Mouse (Mus musculus) limb, embryonic 14.5 days (tissue): Measurements from ENCODE around the gene Gm48552. TPM values are rescaled to one million over a fixed set of nuclear protein-coding genes. Genes with fewer than 3 reads are reported as not detected.

ENCODE experiments used
- ATAC-seq: fragments of 200-750 bp; cut with Nextera tagmentation; 2 replicates; pipeline ENCODE4 v1.8.0; 2017; ENCODE audit warnings: low read depth, moderate number of reproducible peaks, moderate TSS enrichment; ENCODE audit not compliant: low FRiP score
- DNase-seq: peaks from one replicate; pipeline ENCODE4 v3.0.0-alpha.2; 2015; ENCODE audit warnings: low spot score
- H3K27ac ChIP-seq: fragments of 300-500 bp; sonication (generic); replicated peaks from 2 replicates; pipeline ENCODE4 v1.5.1; 2014; ENCODE audit warnings: low read depth, mild to moderate bottlenecking, low read length, moderate library complexity, mixed read lengths
- H3K27me3 ChIP-seq: fragments of 300-500 bp; sonication (generic); 2 replicates; pipeline ENCODE4 v1.6.1; 2014; ENCODE audit warnings: low read length, mixed read lengths; ENCODE audit not compliant: control insufficient read depth, insufficient read depth
- H3K36me3 ChIP-seq: fragments of 300-500 bp; sonication (generic); 2 replicates; pipeline ENCODE4 v1.6.1; 2014; ENCODE audit warnings: mild to moderate bottlenecking, low read length, moderate library complexity, mixed read lengths; ENCODE audit not compliant: control insufficient read depth, insufficient read depth
- H3K4me1 ChIP-seq: fragments of 300-500 bp; sonication (generic); 2 replicates; pipeline ENCODE4 v1.6.1; 2014; ENCODE audit warnings: antibody characterized with exemption, low read length, mixed read lengths; ENCODE audit not compliant: control insufficient read depth, insufficient read depth
- H3K4me2 ChIP-seq: fragments of 300-500 bp; sonication (generic); replicated peaks from 2 replicates; pipeline ENCODE4 v1.6.1; 2014; ENCODE audit warnings: low read depth, mild to moderate bottlenecking, low read length, moderate library complexity; ENCODE audit not compliant: severe bottlenecking
- H3K4me3 ChIP-seq: fragments of 300-500 bp; sonication (generic); replicated peaks from 2 replicates; pipeline ENCODE4 v1.5.1; 2014; ENCODE audit warnings: low read length
- H3K9ac ChIP-seq: fragments of 300-500 bp; sonication (generic); 2 replicates; pipeline ENCODE4 v1.6.1; 2014; ENCODE audit warnings: mild to moderate bottlenecking, low read depth, low read length, moderate library complexity; ENCODE audit not compliant: severe bottlenecking
- H3K9me3 ChIP-seq: fragments of 300-500 bp; sonication (generic); 2 replicates; pipeline ENCODE4 v1.6.1; 2016; ENCODE audit warnings: low read length; ENCODE audit not compliant: control insufficient read depth
- POLR2A ChIP-seq: fragments of 200-500 bp; IDR thresholded peaks from 2 replicates; pipeline ENCODE4 v1.8.0; 2012; ENCODE audit warnings: inconsistent platforms, mild to moderate bottlenecking, moderate library complexity, borderline replicate concordance; ENCODE audit not compliant: insufficient read depth, insufficient read length; ENCODE audit errors: extremely low read depth
- WGBS: fragments of 180-500 bp; shearing (Covaris S2); extraction: QIAGEN DNeasy Blood & Tissue Kit; methylation state at CpG from one replicate; pipeline ENCODE4 v1.1.7; 2014; 5-methylcytosine and 5-hydroxymethylcytosine counted together
- polyA plus RNA-seq, 2 experiments: library from polyadenylated mRNA; depleted of rRNA in 1 of 2; stranded (reverse) in 1 of 2; unstranded in 1 of 2; fragments of >200 nt; fragmentation: Nextera tagmentation in 1 of 2; extraction: Ambion mirVana in 1 of 2; gene quantifications; 2 replicates each; pipeline versions ENCODE4 v1.2.1 to v1.2.3; 2012 to 2014

The Gm48552 gene
- polyA plus RNA-seq, 2 experiments = 0.99 to 6.8 TPM

DNA sequence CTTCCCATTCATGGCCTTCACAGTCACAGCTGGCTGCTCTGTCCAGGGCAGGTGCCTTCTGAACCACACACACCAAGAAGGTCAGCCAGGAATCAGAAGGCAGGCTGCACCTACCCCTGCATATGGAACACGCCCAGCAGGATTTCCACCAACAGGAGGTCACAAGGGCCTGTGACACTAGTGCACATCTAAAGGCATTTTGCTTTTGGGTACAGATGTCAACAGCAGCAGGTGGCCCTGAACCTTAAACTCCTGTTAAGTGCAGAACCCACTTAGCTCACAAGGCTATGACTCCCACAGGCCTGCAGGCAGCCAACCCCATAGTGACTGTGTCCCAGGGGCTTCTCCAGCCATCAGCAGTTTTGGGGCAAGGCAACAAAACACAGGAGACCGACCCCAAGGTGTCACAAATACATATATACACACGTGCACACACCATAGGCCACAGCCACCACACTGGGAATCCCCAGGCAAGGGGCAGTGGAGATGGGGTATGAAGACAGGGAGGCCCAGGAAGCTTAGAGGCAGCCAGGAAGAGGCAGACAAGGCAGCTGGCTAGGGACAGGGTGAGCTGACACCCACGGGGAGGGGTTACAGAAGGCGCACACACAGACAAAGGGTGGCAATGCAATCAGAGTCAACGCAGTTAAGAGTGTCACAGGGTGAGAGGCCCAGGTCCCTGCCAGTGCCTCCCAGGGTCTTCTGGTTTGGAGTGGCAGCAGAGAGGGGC lies 22.2 kb upstream of the Gm48552 start:
- ATAC-seq (no peak), DNase-seq (no peak)
- 91% methylated on average over 6 of the region's 6 CpGs for WGBS
- peaks cover 14% of the 10 kb centered on the region for H3K4me1 ChIP-seq
- H3K27ac ChIP-seq = no peak overlapping the region
- peaks cover 26% of the 10 kb centered on the region for H3K27me3 ChIP-seq
- TF ChIP-seq POLR2A = no peak
- no peak overlapping the region for H3K4me3 ChIP-seq
- no peaks in the 10 kb centered on the region for H3K9me3 ChIP-seq
- peaks cover 63% of the 10 kb centered on the region for H3K36me3 ChIP-seq
- no peak overlapping the region for H3K9ac ChIP-seq
- H3K4me2 ChIP-seq = no peak overlapping the region

DNA sequence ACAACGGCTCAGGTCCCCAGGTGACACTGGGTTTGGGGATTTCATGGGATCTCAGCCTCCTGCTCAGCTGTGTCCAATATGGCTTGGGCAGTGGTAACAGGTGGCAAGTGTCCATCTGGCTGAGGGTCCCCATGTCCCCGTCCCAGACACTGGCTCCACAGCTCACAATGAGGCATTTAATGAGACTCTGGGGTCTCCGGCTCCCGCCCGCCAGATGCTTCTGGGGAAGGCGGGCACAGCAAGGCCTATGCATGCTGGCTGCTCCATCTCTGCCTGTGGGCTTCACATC lies 21.7 kb upstream of the Gm48552 start:
- no peaks in the 10 kb centered on the region for H3K9me3 ChIP-seq
- DNase-seq (no peak), ATAC-seq (no peak)
- H3K27ac ChIP-seq = no peak overlapping the region
- no peak overlapping the region for H3K9ac ChIP-seq
- peaks cover 67% of the 10 kb centered on the region for H3K36me3 ChIP-seq
- 63% methylated on average over 6 of the region's 6 CpGs for WGBS
- H3K4me1 ChIP-seq = peaks cover 14% of the 10 kb centered on the region
- no peak for TF ChIP-seq POLR2A
- no peak overlapping the region for H3K4me3 ChIP-seq
- no peak overlapping the region for H3K4me2 ChIP-seq
- H3K27me3 ChIP-seq = peaks cover 26% of the 10 kb centered on the region

DNA sequence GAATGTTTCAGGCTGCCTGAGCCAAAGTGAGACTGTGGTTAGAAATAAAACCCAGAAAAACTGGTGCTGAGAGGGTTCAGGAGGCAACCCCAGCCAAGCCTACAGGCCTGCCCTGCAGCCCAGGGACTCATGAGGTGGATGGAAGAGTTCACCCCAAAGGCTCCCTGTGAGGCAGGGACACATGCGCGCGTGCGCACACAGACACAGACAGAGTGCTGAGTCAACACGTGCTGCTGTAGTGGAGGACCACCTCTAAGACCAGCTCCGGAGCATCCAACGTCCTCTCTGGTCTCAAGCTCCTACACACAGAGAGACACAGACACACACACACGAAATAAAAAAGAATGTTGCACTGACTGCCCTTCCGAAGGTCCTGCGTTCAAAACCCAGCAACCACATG lies 13.5 kb upstream of the Gm48552 start:
- WGBS = 93% methylated on average over 10 of the region's 10 CpGs
- Histone ChIP-seq H3K4me1 (peaks cover 15% of the 10 kb centered on the region), H3K36me3 (peaks cover 45% of the 10 kb centered on the region), H3K27ac (no peak overlapping the region), H3K4me3 (no peak overlapping the region), H3K9ac (no peak overlapping the region), H3K27me3 (no peaks in the 10 kb centered on the region), H3K4me2 (no peak overlapping the region), H3K9me3 (no peaks in the 10 kb centered on the region)
- no peak for TF ChIP-seq POLR2A
- ATAC-seq (no peak), DNase-seq (no peak)

DNA sequence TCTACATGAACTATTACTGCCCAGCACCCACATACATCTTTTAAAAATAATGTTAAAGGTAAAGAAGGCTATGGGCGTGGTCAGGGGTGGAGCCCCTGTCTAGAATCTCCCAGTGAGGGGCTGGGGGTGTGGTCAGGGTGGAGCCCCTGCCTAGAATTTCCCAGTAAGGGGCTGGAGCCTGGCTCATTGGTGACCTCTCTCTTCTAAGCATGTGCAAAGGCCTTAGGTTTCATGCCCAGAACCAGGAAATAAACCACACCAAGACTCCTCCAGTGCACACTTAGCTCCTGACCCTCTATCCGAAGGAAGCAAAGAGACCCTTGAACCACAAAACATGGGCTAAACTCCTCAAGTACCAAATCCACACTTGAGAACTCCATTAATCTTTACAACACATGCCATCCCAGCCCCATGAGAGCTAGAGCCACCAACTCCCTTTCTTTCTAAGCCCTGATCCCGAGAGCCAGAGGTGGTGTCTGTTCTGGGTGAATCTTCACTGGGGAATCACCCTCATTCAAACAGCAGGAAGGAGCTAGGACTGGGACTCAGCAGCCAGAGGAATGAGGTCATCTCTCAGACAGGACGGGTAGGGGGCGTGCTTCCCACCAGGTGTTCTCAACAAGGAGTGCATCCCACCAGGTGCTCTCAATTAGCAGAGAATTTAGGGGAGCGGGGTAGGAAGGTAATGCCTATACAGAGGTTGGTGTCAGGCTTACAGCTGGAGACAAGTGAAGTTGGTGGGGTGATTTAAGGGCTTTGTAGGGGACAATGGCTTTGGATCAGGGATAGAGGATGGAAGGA lies 12.0 kb upstream of the Gm48552 start:
- Histone ChIP-seq H3K4me1 (peaks cover 15% of the 10 kb centered on the region), H3K4me3 (peak overlapping the region; percentile 89), H3K36me3 (peaks cover 31% of the 10 kb centered on the region), H3K27ac (no peak overlapping the region), H3K4me2 (peak overlapping the region; percentile 85), H3K27me3 (no peaks in the 10 kb centered on the region), H3K9ac (peak overlapping the region; percentile 89), H3K9me3 (no peaks in the 10 kb centered on the region)
- 33% methylated on average over 6 of the region's 6 CpGs for WGBS
- DNase-seq (no peak), ATAC-seq (no peak)
- no peak for TF ChIP-seq POLR2A

DNA sequence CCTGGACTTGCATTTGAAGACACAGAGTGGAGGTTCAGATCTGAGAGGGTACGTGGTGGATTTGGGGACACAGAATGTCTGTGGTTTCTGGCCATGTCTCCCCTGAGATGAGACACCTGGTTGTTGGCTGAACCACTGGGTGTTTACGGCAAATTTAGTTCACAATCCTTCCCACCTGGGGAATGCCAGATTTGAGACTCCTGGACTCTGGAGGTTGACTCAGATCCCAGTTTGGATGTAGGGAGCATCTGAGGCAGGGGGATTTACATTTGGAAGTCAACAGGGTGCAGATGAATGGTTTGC lies 11.5 kb upstream of the Gm48552 start:
- Histone ChIP-seq H3K27ac (no peak overlapping the region), H3K4me2 (peak overlapping the region; percentile 85), H3K4me3 (peak overlapping the region; percentile 89), H3K36me3 (peaks cover 25% of the 10 kb centered on the region), H3K9me3 (no peaks in the 10 kb centered on the region), H3K4me1 (peaks cover 15% of the 10 kb centered on the region), H3K27me3 (no peaks in the 10 kb centered on the region), H3K9ac (peak overlapping the region; percentile 89)
- ATAC-seq (no peak), DNase-seq (no peak)
- TF ChIP-seq POLR2A = no peak
- WGBS = 44% methylated on average over 2 of the region's 2 CpGs
